Mouse (Mus musculus): ENCODE results near the gene Xpnpep1.

DNA sequence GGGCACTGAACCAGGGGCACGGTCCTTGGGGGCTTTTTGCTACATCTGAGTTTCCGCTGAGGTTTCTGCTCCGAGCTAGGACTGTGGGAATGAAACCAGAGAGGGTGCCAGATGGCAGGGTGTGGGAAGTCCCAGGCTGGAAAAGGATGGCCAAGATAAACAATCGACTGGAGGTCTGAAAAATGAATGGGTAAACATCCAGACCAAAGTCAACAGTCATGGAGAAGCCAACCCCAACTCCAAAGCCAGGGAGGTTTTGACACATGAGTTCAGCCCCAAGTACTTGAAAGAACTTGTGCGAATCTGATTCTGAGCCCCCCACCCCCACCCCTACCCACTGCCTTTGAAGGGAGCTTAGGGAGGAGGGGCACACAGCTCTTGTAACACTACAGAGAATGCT is 44.7 kb upstream of the Xpnpep1 start:
- no peak for TF ChIP-seq CTCF (IDR thresholded peaks at IDR 0.05; ENCODE audit: control insufficient read depth, insufficient read depth, low read length)
- no peak for TF ChIP-seq POLR2A (IDR thresholded peaks at IDR 0.05; ENCODE audit: borderline replicate concordance, control insufficient read depth, low read depth, low read length)

Data from bone marrow, adult 2 months (tissue).